Mouse (Mus musculus): ENCODE data around the gene Rptn. TPM values are rescaled to one million over a fixed set of nuclear protein-coding genes. Genes with fewer than 3 reads are reported as not detected.
A peak's percentile ranks its signal among the peaks of the same experiment; 100 is the strongest.
"Not testable (repeated sequence)": the region's sequence is repeated elsewhere in the genome, so short reads cannot be mapped to it uniquely, and the experiment has no call there.

Gene Rptn
- polyA plus RNA-seq, 1 experiment from 2014 or later = not detected

DNA sequence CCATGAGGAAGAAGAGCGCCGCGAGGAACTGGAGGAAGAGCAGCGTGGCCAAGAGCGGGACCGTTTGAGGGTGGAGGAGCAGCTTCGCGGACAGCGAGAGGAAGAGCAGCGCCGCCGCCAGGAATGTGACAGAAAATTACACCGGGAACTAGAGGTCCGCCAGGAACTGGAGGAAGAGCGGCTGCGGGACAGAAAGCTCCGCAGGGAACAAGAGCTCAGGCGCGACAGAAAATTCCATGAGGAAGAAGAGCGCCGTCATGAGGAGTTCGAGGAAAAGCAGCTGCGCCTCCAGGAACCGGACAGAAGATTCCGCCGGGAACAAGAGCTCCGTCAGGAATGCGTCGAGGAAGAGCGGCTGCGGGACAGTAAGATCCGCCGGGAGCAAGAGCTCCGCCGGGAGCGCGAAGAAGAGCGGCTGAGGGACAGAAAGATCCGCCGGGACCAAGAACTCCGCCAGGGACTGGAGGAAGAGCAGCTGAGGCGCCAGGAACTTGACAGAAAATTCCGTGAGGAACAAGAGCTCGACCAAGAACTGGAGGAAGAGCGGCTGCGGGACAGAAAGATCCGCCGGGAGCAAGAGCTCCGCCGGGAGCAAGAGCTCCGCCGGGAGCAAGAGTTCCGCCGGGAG is 52.7 kb downstream of the Rptn start:
- Histone ChIP-seq H3K27me3 (ENCODE audit: control insufficient read depth, insufficient read depth, low read length) (peaks cover 22% of the 10 kb centered on the region), H3K4me3 (ENCODE audit: low read length) (peak overlapping the region; percentile 73), H3K4me2 (ENCODE audit: low read depth, low read length) (peak overlapping the region; percentile 91), H3K27ac (ENCODE audit: low read length) (no peak overlapping the region), H3K9me3 (replicated peaks; ENCODE audit: control insufficient read depth, low read length) (no peaks in the 10 kb centered on the region), H3K4me1 (ENCODE audit: control insufficient read depth, insufficient read depth, low read length) (peaks cover 8% of the 10 kb centered on the region), H3K36me3 (ENCODE audit: control insufficient read depth, insufficient read depth) (no peaks in the 10 kb centered on the region), H3K9ac (ENCODE audit: low read length) (peak overlapping the region; percentile 54)
- WGBS = under 1% methylated on average over 54 of the region's 54 CpGs
- no peak for ATAC-seq (replicated peaks; ENCODE audit: extremely low read depth, insufficient read depth, low FRiP score)

DNA sequence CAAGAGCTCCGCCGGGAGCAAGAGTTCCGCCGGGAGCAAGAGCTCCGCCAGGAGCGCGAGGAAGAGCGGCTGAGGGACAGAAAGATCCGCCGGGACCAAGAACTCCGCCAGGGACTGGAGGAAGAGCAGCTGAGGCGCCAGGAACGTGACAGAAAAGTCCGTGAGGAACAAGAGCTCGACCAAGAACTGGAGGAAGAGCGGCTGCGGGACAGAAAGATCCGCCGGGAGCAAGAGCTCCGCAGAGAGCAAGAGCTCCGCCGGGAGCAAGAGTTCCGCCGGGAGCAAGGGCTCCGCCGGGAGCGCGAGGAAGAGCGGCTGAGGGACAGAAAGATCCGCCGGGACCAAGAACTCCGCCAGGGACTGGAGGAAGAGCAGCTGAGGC is 53.2 kb downstream of the Rptn start:
- not testable (repeated sequence) for ATAC-seq (replicated peaks; ENCODE audit: extremely low read depth, insufficient read depth, low FRiP score); H3K9me3 ChIP-seq (replicated peaks; ENCODE audit: control insufficient read depth, low read length); H3K27ac ChIP-seq (ENCODE audit: low read length); H3K4me1 ChIP-seq (ENCODE audit: control insufficient read depth, insufficient read depth, low read length); H3K36me3 ChIP-seq (ENCODE audit: control insufficient read depth, insufficient read depth)
- WGBS = 1% methylated on average over 32 of the region's 32 CpGs
- Histone ChIP-seq H3K4me3 (ENCODE audit: low read length) (peak overlapping the region; percentile 73), H3K4me2 (ENCODE audit: low read depth, low read length) (peak overlapping the region; percentile 91), H3K9ac (ENCODE audit: low read length) (peak overlapping the region; percentile 54), H3K27me3 (ENCODE audit: control insufficient read depth, insufficient read depth, low read length) (peaks cover 22% of the 10 kb centered on the region)

DNA sequence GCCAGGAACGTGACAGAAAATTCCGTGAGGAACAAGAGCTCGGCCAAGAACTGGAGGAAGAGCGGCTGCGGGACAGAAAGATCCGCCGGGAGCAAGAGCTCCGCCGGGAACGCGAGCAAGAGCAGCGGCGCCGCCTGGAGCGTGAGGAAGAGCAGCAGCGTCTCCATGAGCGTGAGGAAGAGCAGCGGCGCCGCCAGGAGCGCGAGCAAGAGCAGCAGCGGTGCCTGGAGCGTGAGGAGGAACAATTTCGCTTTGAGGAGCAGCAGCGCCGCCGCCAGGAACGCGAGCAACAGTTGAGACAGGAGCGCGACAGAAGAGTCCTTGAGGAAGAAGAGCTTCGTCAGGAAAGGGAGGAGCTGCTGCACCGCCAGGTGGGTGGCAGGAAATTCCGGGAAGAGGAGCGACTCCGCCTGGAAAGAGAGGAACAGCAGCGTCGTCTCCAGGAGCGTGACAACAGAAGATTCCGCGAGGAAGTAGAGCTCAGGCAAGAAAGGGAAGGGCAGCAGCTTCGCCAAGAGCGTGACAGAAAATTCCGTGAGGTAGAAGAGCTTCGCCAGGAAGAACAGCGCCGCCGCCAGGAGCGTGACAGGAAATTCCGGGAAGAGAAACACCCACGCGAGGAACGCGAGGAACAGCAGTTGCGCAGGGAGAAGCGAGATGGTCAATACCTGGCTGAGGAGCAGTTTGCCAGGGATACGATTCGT is 53.8 kb downstream of the Rptn start:
- no peaks in the 10 kb centered on the region for H3K36me3 ChIP-seq (ENCODE audit: control insufficient read depth, insufficient read depth)
- peak overlapping the region; percentile 91 for H3K4me2 ChIP-seq (ENCODE audit: low read depth, low read length)
- peak overlapping the region; percentile 73 for H3K4me3 ChIP-seq (ENCODE audit: low read length)
- peak overlapping the region; percentile 54 for H3K9ac ChIP-seq (ENCODE audit: low read length)
- H3K27me3 ChIP-seq (ENCODE audit: control insufficient read depth, insufficient read depth, low read length) = peaks cover 20% of the 10 kb centered on the region
- no peak; the same call in 1 of the 2 replicates for ATAC-seq (replicated peaks; ENCODE audit: extremely low read depth, insufficient read depth, low FRiP score)
- WGBS = under 1% methylated on average over 59 of the region's 59 CpGs
- H3K4me1 ChIP-seq (ENCODE audit: control insufficient read depth, insufficient read depth, low read length) = peaks cover 8% of the 10 kb centered on the region
- H3K9me3 ChIP-seq (replicated peaks; ENCODE audit: control insufficient read depth, low read length) = no peaks in the 10 kb centered on the region
- no peak overlapping the region for H3K27ac ChIP-seq (ENCODE audit: low read length)

Small RNA genes lying within 50 kb of the gene (microRNA-seq; reads per million reads assigned to microRNA genes)
- gene Gm22752 (not detected), gene Gm44353 (not detected)

Other genes starting within 250 kb of the Rptn start
- gene Crnn, start 248.9 kb upstream of the Rptn start, polyA plus RNA-seq (2015; fragmentation: Nextera tagmentation; extraction: Ambion mirVana) = 0.08 TPM in 1 of 2 replicates, not detected in the other
- gene Flg2, start 196.4 kb upstream of the Rptn start, polyA plus RNA-seq (2015; fragmentation: Nextera tagmentation; extraction: Ambion mirVana) = not detected in 2 replicates
- not detected in 2 replicates for gene Flg, start 120.2 kb upstream of the Rptn start, polyA plus RNA-seq (2015; fragmentation: Nextera tagmentation; extraction: Ambion mirVana)
- gene Hrnr, start 74.0 kb upstream of the Rptn start, polyA plus RNA-seq (2015; fragmentation: Nextera tagmentation; extraction: Ambion mirVana) = 0.02 TPM in 1 of 2 replicates, not detected in the other
- gene Tchh, start 48.6 kb downstream of the Rptn start, polyA plus RNA-seq (2015; fragmentation: Nextera tagmentation; extraction: Ambion mirVana) = 0.70 and 0.86 TPM in 2 replicates
- gene Tchhl1, start 75.1 kb downstream of the Rptn start, polyA plus RNA-seq (2015; fragmentation: Nextera tagmentation; extraction: Ambion mirVana) = not detected in 2 replicates
- 709 and 778 TPM in 2 replicates for gene S100a11, start 126.8 kb downstream of the Rptn start, polyA plus RNA-seq (2015; fragmentation: Nextera tagmentation; extraction: Ambion mirVana)
- gene S100a10, start 161.4 kb downstream of the Rptn start, polyA plus RNA-seq (2015; fragmentation: Nextera tagmentation; extraction: Ambion mirVana) = 222 and 243 TPM in 2 replicates

Data from heart, embryonic 16.5 days (tissue).